Mouse (Mus musculus) cerebral cortex, adult 2 months (tissue): ENCODE results near the gene Gm28729.

Experiments used
- WGBS: fragments of 180-500 bp; shearing (Covaris S2); methylation state at CpG from one replicate; pipeline ENCODE4 v1.1.7; 2018; 5-methylcytosine and 5-hydroxymethylcytosine counted together

The Gm28729 gene

DNA sequence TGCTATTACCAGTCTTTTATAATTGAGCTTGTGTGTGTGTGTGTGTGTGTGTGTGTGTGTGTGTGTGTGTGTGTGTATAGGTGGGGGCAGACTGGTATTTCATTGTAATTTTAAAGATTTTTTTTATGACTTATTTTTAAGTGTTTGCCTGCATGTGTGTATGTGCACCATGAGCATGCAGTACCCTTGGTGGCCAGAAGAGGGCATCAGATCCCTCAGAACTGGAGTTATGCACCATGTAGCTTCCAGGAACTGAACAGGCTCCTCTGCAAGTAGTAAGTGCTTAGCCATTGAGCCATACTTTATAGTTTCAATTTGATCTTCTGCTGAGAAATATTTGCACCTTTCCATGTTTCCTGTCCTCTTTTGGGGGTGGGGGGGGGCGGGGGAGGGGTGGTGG, 63.5 kb downstream of the Gm28729 start:
- WGBS = 42% methylated on average over 1 of the region's 1 CpGs

DNA sequence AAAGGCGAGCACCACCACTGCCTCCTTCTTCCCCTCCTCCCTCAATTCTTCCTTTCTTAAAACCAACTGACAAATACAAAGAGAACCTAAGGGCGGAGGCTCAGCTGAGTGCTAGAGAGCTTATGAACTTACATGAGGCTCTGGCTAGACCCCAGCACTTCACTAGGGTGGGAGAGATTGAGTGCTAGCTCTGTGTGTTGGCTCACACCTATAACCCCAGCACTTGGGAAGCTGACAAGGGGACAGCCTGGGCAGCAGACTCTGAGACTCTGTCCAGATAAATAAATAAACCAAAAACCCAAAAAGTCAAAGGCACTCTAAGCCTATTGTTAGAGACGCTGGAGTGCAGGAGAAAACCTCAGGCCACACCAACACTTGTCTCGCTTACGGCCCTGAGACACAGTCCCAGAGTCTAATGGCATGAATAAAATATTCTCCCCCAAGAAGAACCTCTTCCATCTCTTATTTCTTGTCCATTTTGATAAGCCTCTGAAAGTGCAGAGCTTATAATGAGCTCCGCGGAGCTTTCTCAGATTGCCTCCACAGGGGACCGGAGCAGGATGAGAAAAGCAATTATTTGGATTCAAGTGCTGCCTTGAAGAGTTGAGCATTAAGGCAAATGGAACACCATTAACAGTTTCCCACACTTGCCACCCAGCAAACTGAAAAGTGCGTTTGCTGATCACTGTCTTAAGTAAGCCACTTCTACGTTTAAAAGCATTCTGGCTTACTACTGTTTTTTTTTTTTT, 64.8 kb downstream of the Gm28729 start:
- WGBS = 68% methylated on average over 10 of the region's 10 CpGs

DNA sequence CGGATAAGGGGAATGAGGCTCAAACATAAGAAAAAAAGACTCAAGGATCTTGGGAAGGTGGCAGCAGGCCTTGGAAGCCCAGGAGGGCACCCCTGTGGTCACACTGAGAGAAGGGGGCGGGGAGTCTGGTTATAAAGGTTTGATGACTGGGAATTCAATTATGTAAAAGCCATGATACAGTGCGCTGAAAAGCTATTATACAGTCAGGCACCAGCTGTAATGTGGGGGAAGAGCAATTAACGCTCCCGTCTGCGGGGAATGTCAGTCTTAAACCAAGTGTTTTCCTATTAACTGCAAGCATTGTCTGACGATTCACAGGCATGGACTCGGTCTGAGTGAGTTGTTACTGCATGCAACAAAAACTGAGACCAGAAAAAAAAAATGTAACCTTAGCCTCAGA, 69.4 kb downstream of the Gm28729 start:
- WGBS = 60% methylated on average over 8 of the region's 8 CpGs

DNA sequence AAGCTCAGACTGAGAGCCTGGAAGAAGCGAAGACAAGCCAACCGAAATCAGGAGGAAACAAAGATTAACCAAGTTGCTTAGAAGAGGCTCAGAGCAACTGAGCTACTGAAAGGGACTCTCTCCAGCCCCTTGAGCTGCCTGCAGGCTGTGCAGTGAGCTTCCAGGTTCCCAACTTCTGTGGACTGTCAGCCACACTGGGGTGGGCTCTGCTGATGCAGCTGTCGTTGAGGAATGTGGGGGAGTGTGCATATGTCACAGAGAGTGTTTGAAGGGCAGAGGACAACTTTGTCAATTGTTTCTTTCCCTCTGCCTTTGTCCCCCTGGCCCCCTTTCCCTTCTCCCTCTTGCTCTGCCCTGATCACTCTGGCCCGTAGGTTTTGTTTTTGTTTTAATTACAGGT, 72.1 kb downstream of the Gm28729 start:
- 85% methylated on average over 4 of the region's 4 CpGs for WGBS

DNA sequence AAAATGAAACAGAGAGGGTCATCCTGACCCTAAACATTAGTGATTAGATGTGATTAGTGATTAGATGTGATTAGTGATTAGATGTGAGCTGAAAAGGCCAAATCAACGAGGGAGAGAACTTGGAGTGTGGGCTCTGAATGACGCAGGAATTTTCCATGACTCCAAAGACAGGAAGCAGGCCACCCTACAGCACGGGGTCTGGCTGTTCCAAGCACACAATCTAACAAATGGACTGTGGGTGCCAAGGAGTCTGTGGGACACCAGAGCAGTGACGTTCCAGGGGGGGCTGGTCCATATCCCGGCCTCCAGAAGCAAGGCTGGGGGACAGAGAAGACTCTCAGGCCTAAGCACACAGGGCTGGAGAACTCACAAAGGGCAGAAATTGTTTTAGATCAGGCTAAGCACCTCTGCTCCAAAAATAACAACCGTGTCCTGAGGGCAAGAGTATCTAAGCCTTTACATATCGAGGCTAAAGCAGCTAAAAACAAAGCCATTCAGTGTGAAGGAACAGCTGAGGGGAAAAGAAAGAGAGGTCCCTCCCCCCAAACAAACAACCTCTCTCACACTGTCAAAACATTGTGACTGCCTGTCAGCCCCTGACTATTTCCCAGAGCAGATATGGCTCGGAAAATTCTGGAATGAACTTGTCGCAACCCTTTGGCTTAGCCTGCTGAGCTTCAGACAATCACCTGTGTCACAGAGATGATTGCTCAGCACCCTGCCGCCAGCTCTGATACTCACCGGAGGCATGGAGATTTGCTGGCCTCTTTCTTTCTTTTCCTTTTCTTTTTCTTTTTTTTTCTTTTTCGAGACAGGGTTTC, 74.0 kb downstream of the Gm28729 start:
- WGBS = 52% methylated on average over 12 of the region's 12 CpGs

DNA sequence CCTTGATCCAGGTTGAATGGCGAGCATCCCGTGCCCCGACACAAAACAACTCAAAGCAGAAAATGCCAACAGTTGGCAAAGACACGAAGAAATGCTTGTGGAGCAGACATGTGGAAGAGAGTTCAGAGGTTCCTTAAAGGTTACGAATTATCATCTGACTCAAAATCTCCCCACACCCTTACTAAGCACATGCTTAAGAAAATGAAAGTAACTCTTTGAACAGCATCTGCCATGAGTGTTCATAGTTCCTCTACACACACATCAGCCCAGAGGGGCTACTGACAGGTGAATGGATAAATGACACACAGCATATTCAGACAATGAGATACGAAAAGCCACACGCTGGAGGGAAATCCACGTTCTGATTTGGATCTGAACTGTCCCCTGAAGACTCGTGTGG, 75.5 kb downstream of the Gm28729 start:
- WGBS = 94% methylated on average over 9 of the region's 9 CpGs

DNA sequence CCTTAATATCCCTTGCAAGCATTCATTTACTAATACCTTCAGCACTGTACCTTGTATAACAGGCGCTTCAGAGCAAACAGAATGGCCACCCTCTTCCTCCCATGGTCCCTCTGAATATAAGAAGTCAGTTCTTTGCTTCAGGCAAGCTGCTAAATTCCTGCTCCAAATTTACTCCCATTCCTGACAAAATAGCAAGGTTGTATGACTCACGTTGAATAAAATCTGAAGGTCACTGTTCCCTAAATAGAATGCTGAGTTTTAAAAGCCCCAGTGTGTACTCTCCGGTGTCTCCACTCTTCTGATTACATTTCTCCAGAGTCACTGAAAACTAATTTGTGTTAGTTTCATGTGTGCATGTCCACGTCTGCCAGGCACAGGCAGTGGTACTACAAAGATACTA, 79.7 kb downstream of the Gm28729 start:
- 47% methylated on average over 4 of the region's 4 CpGs for WGBS

DNA sequence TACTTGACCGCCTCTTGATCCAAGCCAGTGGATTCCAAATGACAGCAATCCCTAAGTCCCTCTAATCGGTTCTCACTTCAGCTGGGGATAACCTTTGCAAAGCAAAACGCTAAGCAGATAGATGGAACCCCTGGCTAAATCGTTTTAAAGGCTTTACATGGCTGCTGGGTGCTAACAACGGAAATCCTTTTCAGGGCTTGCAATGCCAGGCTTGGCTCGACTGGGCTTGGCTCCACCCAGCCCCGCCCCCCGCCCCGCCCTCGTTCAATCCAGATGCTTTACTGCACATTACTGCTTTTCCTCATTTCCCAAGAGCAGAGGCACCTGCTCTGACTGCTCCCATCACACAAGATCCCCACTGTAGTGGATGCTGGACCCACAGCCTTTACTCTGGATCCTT, 83.0 kb downstream of the Gm28729 start:
- WGBS = 28% methylated on average over 10 of the region's 10 CpGs

DNA sequence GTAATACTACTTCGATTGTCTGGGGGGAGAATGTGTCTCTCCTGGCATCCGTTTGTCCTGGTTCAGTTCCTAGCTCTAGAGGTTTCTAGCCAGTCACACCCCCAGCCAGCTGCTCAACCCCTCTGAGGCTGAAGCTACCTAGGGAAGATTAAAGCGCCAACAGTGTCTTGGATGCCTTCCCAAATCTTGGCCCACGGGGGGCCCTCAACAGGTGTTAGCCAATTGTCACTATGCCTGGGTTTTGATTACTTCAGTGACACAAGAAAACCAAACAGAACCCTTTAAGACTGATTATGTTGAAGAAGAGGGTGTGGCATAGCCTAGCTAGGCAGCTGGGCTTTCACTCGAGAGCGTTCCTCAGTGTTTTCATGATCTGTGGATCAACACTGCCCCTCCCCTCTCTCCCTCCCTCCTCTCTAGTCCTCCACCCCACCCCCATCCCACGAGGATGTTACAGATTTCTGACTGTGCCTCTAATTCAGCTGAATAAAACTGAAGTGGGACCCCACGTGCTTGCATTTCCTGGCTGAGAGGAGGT, 86.7 kb downstream of the Gm28729 start:
- WGBS = 8% methylated on average over 8 of the region's 8 CpGs

DNA sequence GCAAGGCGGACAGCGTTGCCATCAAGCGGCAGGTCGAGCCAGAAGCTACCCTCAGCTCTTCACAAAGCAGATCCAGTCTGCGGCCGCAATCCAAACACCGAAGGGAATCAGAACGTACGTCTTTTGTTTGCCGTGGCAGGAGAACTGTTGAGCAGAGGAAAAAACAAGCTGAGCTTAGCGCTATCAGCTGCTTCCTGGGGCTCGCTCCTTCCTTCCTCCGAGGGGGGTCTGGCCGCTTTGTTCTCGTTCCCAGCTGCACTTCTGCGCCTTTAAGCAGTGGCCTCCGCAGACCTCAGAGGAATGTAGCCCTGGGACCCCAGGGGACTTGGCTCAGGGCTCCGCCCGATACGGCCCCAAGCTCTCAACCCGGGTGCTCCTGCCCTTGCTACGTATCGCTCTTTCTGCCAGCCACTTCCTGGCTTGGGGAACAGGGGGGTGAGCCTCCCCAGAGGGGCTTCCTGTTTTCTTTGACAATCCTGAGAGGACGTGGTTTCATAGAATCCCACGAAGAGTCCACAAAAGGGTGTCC, 87.2 kb downstream of the Gm28729 start:
- WGBS = 1% methylated on average over 25 of the region's 25 CpGs

DNA sequence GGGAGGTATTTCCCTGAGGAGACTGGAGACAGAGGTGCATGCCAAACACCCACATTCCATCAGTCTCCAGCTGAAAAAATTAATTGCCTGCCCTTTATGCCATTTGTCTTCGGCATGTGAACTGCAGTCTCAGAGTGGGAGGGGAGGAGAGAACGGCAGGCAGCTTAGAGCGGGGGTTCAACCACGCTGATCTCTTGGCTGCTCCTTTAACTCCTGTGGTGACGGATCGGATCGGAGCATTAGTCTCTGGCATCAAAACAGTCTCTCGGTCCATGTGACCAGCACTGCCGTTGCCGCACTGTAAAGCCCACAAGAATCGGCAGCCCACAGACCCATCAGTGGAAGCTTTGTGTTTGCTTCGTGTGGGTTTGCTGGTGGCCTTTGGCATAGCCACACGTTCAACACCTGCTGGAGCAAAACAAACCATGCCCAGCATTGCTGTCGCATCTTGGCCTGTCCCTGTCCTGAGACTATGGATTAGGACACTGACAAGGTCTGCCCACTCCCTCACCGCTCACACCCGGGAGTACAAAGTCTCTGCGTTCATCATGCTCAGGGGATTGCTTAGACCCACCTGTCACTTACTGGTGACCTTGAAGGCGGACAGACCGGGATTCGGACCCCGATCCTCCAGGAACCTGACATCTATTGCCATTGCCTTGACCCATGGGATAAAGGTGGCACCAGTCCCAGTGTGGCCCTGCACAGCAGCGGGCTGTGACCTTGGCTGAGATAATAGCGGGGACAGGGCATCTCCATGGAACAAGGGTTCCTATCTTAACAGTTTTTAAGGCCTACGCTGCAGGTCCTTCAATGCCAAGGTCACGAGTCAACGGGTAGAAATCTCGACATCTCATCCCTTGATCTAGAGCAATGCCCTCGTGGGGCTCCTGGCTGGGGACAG, 87.9 kb downstream of the Gm28729 start:
- WGBS = 34% methylated on average over 28 of the region's 28 CpGs
